Mouse (Mus musculus): Measurements from ENCODE around the gene Cracr2b. TPM values are rescaled to one million over a fixed set of nuclear protein-coding genes. Genes with fewer than 3 reads are reported as not detected.

The Cracr2b gene
- polyA plus RNA-seq (2015; fragmentation: Nextera tagmentation; extraction: Ambion mirVana): 35.6 and 40.8 TPM in 2 replicates

GRCm38 (mm10) chr7:141460391-141461113 lies at the start of gene Cracr2b:
Gene Cracr2b (plus strand): TSS chr7:141461094.
- peaks cover 65% of the 10 kb centered on the region for H3K4me1 ChIP-seq
- H3K27me3 ChIP-seq: peaks cover 55% of the 10 kb centered on the region
- H3K27ac ChIP-seq: peak within 1 kb of the TSS; percentile 53

GRCm38 (mm10) chr7:141411667-141412066 lies 49.2 kb upstream of the Cracr2b start:
- H3K4me1 ChIP-seq: peaks cover 22% of the 10 kb centered on the region
- no peak for ATAC-seq (ENCODE audit: borderline replicate concordance, extremely low read depth, low FRiP score, low TSS enrichment)
- no peaks in the 10 kb centered on the region for H3K9me3 ChIP-seq
- H3K9ac ChIP-seq: no peak overlapping the region
- 100% methylated on average over 1 of the region's 1 CpGs for WGBS
- no peak overlapping the region for H3K4me2 ChIP-seq
- H3K36me3 ChIP-seq: peaks cover 27% of the 10 kb centered on the region
- H3K27ac ChIP-seq: no peak overlapping the region
- no peak overlapping the region for H3K4me3 ChIP-seq
- H3K27me3 ChIP-seq: no peaks in the 10 kb centered on the region

More at GRCm38 (mm10) chr7:141460391-141461113, at the start of gene Cracr2b:
- Histone ChIP-seq H3K4me3 (peak within 1 kb of the TSS; percentile 51), H3K9me3 (no peaks in the 10 kb centered on the region), H3K4me2 (peak within 1 kb of the TSS; percentile 91), H3K9ac (peak within 1 kb of the TSS; percentile 61), H3K36me3 (0 out of 2 replicates have a peak, but pooled peaks cover 3% of the 10 kb centered on the region)
- WGBS: 39% methylated on average over 15 of the region's 15 CpGs
- ATAC-seq (ENCODE audit: borderline replicate concordance, extremely low read depth, low FRiP score, low TSS enrichment): no peak

- ATAC-seq (ENCODE audit: borderline replicate concordance, extremely low read depth, low FRiP score, low TSS enrichment): peak; percentile 7; the same call in 1 of the 2 replicates
- H3K9me3 ChIP-seq: no peaks in the 10 kb centered on the region
- H3K4me2 ChIP-seq: peak overlapping the region; percentile 87
- peak overlapping the region; percentile 77 for H3K27ac ChIP-seq
- peak overlapping the region; percentile 85 for H3K4me3 ChIP-seq
- peaks cover 22% of the 10 kb centered on the region for H3K4me1 ChIP-seq
- H3K36me3 ChIP-seq: peaks cover 21% of the 10 kb centered on the region
- H3K9ac ChIP-seq: peak overlapping the region; percentile 89
- 2% methylated on average over 16 of the region's 16 CpGs for WGBS
- no peaks in the 10 kb centered on the region for H3K27me3 ChIP-seq
Observed at GRCm38 (mm10) chr7:141413331-141413730, 47.6 kb upstream of the Cracr2b start.

- Histone ChIP-seq H3K9me3 (no peaks in the 10 kb centered on the region), H3K27me3 (no peaks in the 10 kb centered on the region), H3K36me3 (peaks cover 16% of the 10 kb centered on the region), H3K4me1 (peaks cover 19% of the 10 kb centered on the region), H3K27ac (peak within 1 kb of the TSS; percentile 77), H3K4me3 (peak within 1 kb of the TSS; percentile 85), H3K4me2 (peak within 1 kb of the TSS; percentile 87), H3K9ac (peak within 1 kb of the TSS; percentile 89)
- under 1% methylated on average over 56 of the region's 56 CpGs for WGBS
- peak; percentile 92 for ATAC-seq (ENCODE audit: borderline replicate concordance, extremely low read depth, low FRiP score, low TSS enrichment)
Observed at GRCm38 (mm10) chr7:141413809-141414584, 46.9 kb upstream of the Cracr2b start, which contains the start of gene Gatd1. Gene Gatd1 (minus strand): TSS chr7:141414136.

- H3K4me2 ChIP-seq: no peak overlapping the region
- H3K9ac ChIP-seq: no peak overlapping the region
- no peak for ATAC-seq (ENCODE audit: borderline replicate concordance, extremely low read depth, low FRiP score, low TSS enrichment)
Observed at GRCm38 (mm10) chr7:141416144-141416841, 44.6 kb upstream of the Cracr2b start.

GRCm38 (mm10) chr7:141417731-141418681 lies 42.9 kb upstream of the Cracr2b start:
- Histone ChIP-seq H3K9ac (no peak overlapping the region), H3K9me3 (no peaks in the 10 kb centered on the region), H3K36me3 (no peaks in the 10 kb centered on the region), H3K27ac (no peak overlapping the region), H3K4me2 (no peak overlapping the region), H3K4me3 (no peak overlapping the region), H3K4me1 (peaks cover 12% of the 10 kb centered on the region), H3K27me3 (no peaks in the 10 kb centered on the region)
- 65% methylated on average over 8 of the region's 8 CpGs for WGBS
- ATAC-seq (ENCODE audit: borderline replicate concordance, extremely low read depth, low FRiP score, low TSS enrichment): no peak

More at GRCm38 (mm10) chr7:141416144-141416841, 44.6 kb upstream of the Cracr2b start:
- H3K9me3 ChIP-seq: no peaks in the 10 kb centered on the region
- peaks cover 15% of the 10 kb centered on the region for H3K4me1 ChIP-seq
- H3K36me3 ChIP-seq: no peaks in the 10 kb centered on the region
- no peak overlapping the region for H3K27ac ChIP-seq
- no peak overlapping the region for H3K4me3 ChIP-seq
- WGBS: 79% methylated on average over 6 of the region's 6 CpGs
- no peaks in the 10 kb centered on the region for H3K27me3 ChIP-seq

- no peak overlapping the region for H3K4me3 ChIP-seq
- no peak for ATAC-seq (ENCODE audit: borderline replicate concordance, extremely low read depth, low FRiP score, low TSS enrichment)
- H3K9me3 ChIP-seq: no peaks in the 10 kb centered on the region
- H3K4me1 ChIP-seq: peaks cover 7% of the 10 kb centered on the region
- no peak overlapping the region for H3K4me2 ChIP-seq
- H3K27me3 ChIP-seq: no peaks in the 10 kb centered on the region
- H3K27ac ChIP-seq: no peak overlapping the region
- no peaks in the 10 kb centered on the region for H3K36me3 ChIP-seq
- 59% methylated on average over 7 of the region's 7 CpGs for WGBS
- no peak overlapping the region for H3K9ac ChIP-seq
Observed at GRCm38 (mm10) chr7:141418970-141419369, 41.9 kb upstream of the Cracr2b start.

- 64% methylated on average over 9 of the region's 9 CpGs for WGBS
- H3K36me3 ChIP-seq: no peaks in the 10 kb centered on the region
- no peak overlapping the region for H3K4me2 ChIP-seq
- H3K9me3 ChIP-seq: no peaks in the 10 kb centered on the region
- no peak overlapping the region for H3K9ac ChIP-seq
- no peaks in the 10 kb centered on the region for H3K27me3 ChIP-seq
- no peak overlapping the region for H3K4me3 ChIP-seq
- no peak for ATAC-seq (ENCODE audit: borderline replicate concordance, extremely low read depth, low FRiP score, low TSS enrichment)
- no peak overlapping the region for H3K27ac ChIP-seq
- H3K4me1 ChIP-seq: no peaks in the 10 kb centered on the region
Observed at GRCm38 (mm10) chr7:141420030-141420702, 40.7 kb upstream of the Cracr2b start.

- H3K9me3 ChIP-seq: no peaks in the 10 kb centered on the region
- no peak overlapping the region for H3K4me2 ChIP-seq
- H3K4me3 ChIP-seq: no peak overlapping the region
- H3K27me3 ChIP-seq: no peaks in the 10 kb centered on the region
- WGBS: 64% methylated on average over 4 of the region's 4 CpGs
- no peaks in the 10 kb centered on the region for H3K4me1 ChIP-seq
- no peaks in the 10 kb centered on the region for H3K36me3 ChIP-seq
- ATAC-seq (ENCODE audit: borderline replicate concordance, extremely low read depth, low FRiP score, low TSS enrichment): no peak
- no peak overlapping the region for H3K27ac ChIP-seq
- no peak overlapping the region for H3K9ac ChIP-seq
Observed at GRCm38 (mm10) chr7:141423811-141424210, 37.1 kb upstream of the Cracr2b start.

- 76% methylated on average over 12 of the region's 12 CpGs for WGBS
- Histone ChIP-seq H3K9ac (no peak overlapping the region), H3K4me1 (no peaks in the 10 kb centered on the region), H3K9me3 (no peaks in the 10 kb centered on the region), H3K4me3 (no peak overlapping the region), H3K4me2 (no peak overlapping the region), H3K27me3 (no peaks in the 10 kb centered on the region), H3K27ac (no peak overlapping the region), H3K36me3 (peaks cover 19% of the 10 kb centered on the region)
- no peak for ATAC-seq (ENCODE audit: borderline replicate concordance, extremely low read depth, low FRiP score, low TSS enrichment)
Observed at GRCm38 (mm10) chr7:141426948-141427730, 33.8 kb upstream of the Cracr2b start.

Data from lung, embryonic 15.5 days (tissue).